Mouse (Mus musculus) lung, embryonic 14.5 days (tissue): ENCODE measurements at regions not wholly inside any gene's neighbourhood (a gene's known extent, or its start where the extent isn't known, plus 50 kb on each side); places are given as distances from the start of the nearest gene placed in this dataset.

Source experiments
- ATAC-seq: fragments of 200-750 bp; cut with Nextera tagmentation; 2 replicates; pipeline ENCODE4 v1.8.0; 2017; ENCODE audit warnings: mild to moderate bottlenecking, moderate TSS enrichment, moderate library complexity; ENCODE audit not compliant: insufficient read depth
- DNase-seq: peaks from one replicate; pipeline ENCODE4 v3.0.0-alpha.2; 2015
- H3K27ac ChIP-seq: fragments of 300-500 bp; sonication (generic); 2 replicates; pipeline ENCODE4 v1.5.1; 2014; ENCODE audit warnings: low read depth, mild to moderate bottlenecking, moderate library complexity
- H3K27me3 ChIP-seq: fragments of 300-500 bp; sonication (generic); 2 replicates; pipeline ENCODE4 v1.6.1; 2014; ENCODE audit warnings: low read length, control low read depth; ENCODE audit not compliant: insufficient read depth
- H3K36me3 ChIP-seq: fragments of 300-500 bp; sonication (generic); 2 replicates; pipeline ENCODE4 v1.6.1; 2014; ENCODE audit warnings: control low read depth; ENCODE audit not compliant: insufficient read depth
- H3K4me1 ChIP-seq: fragments of 300-500 bp; sonication (generic); 2 replicates; pipeline ENCODE4 v1.6.1; 2014; ENCODE audit warnings: antibody characterized with exemption, control low read depth; ENCODE audit not compliant: insufficient read depth
- H3K4me2 ChIP-seq: fragments of 300-500 bp; sonication (generic); 2 replicates; pipeline ENCODE4 v1.6.1; 2014; ENCODE audit warnings: mild to moderate bottlenecking
- H3K4me3 ChIP-seq: fragments of 300-500 bp; sonication (generic); 2 replicates; pipeline ENCODE4 v1.5.1; 2014; ENCODE audit warnings: low read depth, low read length
- H3K9ac ChIP-seq: fragments of 300-500 bp; sonication (generic); 2 replicates; pipeline ENCODE4 v1.6.1; 2014
- H3K9me3 ChIP-seq: fragments of 300-500 bp; sonication (generic); 2 replicates; pipeline ENCODE4 v1.6.1; 2016; ENCODE audit warnings: low read depth, low read length, control low read depth
- CTCF ChIP-seq: IDR thresholded peaks from 2 replicates; pipeline ENCODE4 v1.5.1; 2016; ENCODE audit warnings: antibody characterized with exemption, low read depth
- WGBS: fragments of 180-500 bp; shearing (Covaris S2); extraction: QIAGEN DNeasy Blood & Tissue Kit; methylation state at CpG from one replicate; pipeline ENCODE4 v1.1.7; 2014; 5-methylcytosine and 5-hydroxymethylcytosine counted together

- no peak overlapping the region for H3K9ac ChIP-seq
- WGBS, result 29% methylated on average over 2 of the region's 2 CpGs
- H3K27ac ChIP-seq, result no peak overlapping the region
- no peaks in the 10 kb centered on the region for H3K36me3 ChIP-seq
- 0 out of 2 replicates have a peak overlapping the region, but pooled peaks have one; percentile 23 for H3K4me2 ChIP-seq
- peak; percentile 63; the same call in 1 of the 2 replicates for ATAC-seq
- no peak for TF ChIP-seq CTCF
- peak; percentile 13 for DNase-seq
- no peaks in the 10 kb centered on the region for H3K4me1 ChIP-seq
- H3K27me3 ChIP-seq, result no peaks in the 10 kb centered on the region
- no peaks in the 10 kb centered on the region for H3K9me3 ChIP-seq
- no peak overlapping the region for H3K4me3 ChIP-seq
Observed at GRCm38 (mm10) chr17:52084455-52084854, 251.4 kb upstream of the Satb1 start.

DNA sequence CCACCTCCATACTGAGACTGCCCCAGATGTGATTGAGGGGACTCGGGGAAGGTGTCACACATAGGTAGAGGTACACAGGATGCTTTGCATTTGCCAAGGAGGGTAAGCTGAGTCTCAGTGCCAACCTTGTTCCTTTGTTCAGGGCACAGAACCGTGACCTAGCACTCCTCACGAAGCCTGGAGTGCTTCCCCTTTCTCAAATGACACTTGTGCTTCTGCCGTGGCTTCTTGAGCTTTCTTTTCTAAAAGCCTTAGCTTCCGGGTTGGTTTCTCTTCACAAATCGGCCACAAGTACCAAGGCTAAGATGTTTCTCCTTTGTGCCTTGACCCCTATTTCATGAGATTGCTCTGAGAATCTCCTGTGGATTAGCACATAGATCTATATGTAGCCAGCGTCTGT, 246.2 kb upstream of the Satb1 start:
- ATAC-seq (no peak), DNase-seq (no peak)
- Histone ChIP-seq H3K9me3 (no peaks in the 10 kb centered on the region), H3K27ac (no peak overlapping the region), H3K27me3 (no peaks in the 10 kb centered on the region), H3K4me2 (no peak overlapping the region), H3K4me1 (no peaks in the 10 kb centered on the region), H3K9ac (no peak overlapping the region), H3K36me3 (no peaks in the 10 kb centered on the region), H3K4me3 (no peak overlapping the region)
- TF ChIP-seq CTCF, result no peak
- WGBS, result 74% methylated on average over 7 of the region's 7 CpGs

- H3K27ac ChIP-seq, result no peak overlapping the region
- H3K4me3 ChIP-seq, result no peak overlapping the region
- no peak overlapping the region for H3K9ac ChIP-seq
- DNase-seq (no peak), ATAC-seq (no peak)
- H3K36me3 ChIP-seq, result no peaks in the 10 kb centered on the region
- H3K9me3 ChIP-seq, result no peaks in the 10 kb centered on the region
- H3K4me2 ChIP-seq, result no peak overlapping the region
- 69% methylated on average over 8 of the region's 8 CpGs for WGBS
- H3K27me3 ChIP-seq, result no peaks in the 10 kb centered on the region
- no peaks in the 10 kb centered on the region for H3K4me1 ChIP-seq
- TF ChIP-seq CTCF, result no peak
Observed at GRCm38 (mm10) chr17:52078496-52078895, 245.4 kb upstream of the Satb1 start.

DNA sequence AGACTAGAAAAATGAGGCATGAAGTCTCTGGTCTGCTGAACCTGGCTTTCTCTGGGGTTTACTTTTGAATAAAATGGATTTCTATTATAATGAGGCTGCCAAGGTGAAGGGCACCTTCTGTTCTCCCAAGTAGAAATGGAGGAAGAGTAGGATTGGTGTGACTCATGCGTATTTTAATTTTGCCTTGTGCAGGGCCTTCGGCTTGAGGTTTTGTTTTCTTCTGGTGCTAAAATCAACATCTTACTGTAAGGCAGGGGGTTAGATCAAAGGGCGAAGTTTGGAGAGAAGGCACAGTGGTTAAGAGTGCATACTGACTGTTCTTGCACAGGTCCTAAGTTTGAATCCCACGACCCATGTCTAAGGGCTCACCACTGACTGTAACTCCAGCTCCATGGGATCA, 244.9 kb upstream of the Satb1 start:
- DNase-seq, result no peak
- 82% methylated on average over 4 of the region's 4 CpGs for WGBS
- TF ChIP-seq CTCF, result no peak

DNA sequence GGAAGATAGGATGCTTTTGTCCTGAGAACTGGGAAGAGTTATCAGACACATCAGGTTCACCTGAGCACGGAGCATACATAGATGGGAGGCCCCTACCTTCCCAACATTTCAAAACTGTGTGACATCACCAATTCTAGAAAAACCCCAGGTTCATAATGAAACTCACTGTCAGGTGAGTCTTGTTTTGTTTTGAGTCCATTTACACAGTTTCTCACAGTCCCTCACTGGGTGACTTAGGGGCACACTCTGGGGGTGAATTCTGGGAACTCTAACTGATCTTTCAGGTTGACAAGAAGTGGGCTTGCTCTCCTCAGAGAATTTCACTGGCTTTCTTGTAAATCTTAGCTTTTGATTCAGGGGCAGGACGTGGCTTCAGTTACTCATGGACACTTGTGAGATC, 243.7 kb upstream of the Satb1 start:
- DNase-seq, result no peak
- no peaks in the 10 kb centered on the region for H3K9me3 ChIP-seq
- no peak overlapping the region for H3K27ac ChIP-seq
- H3K9ac ChIP-seq, result no peak overlapping the region
- WGBS, result 78% methylated on average over 2 of the region's 2 CpGs
- no peak for ATAC-seq
- no peak for TF ChIP-seq CTCF
- H3K4me3 ChIP-seq, result no peak overlapping the region
- no peaks in the 10 kb centered on the region for H3K36me3 ChIP-seq
- H3K4me2 ChIP-seq, result no peak overlapping the region
- H3K4me1 ChIP-seq, result no peaks in the 10 kb centered on the region
- no peaks in the 10 kb centered on the region for H3K27me3 ChIP-seq

More for the DNA sequence above, 244.9 kb upstream of the Satb1 start:
- Histone ChIP-seq H3K9ac (no peak overlapping the region), H3K36me3 (no peaks in the 10 kb centered on the region), H3K27ac (no peak overlapping the region), H3K9me3 (no peaks in the 10 kb centered on the region), H3K27me3 (no peaks in the 10 kb centered on the region), H3K4me1 (no peaks in the 10 kb centered on the region), H3K4me2 (no peak overlapping the region), H3K4me3 (no peak overlapping the region)
- no peak for ATAC-seq

GRCm38 (mm10) chr17:52067721-52068120, 234.6 kb upstream of the Satb1 start:
- no peak overlapping the region for H3K4me3 ChIP-seq
- no peak overlapping the region for H3K4me2 ChIP-seq
- H3K36me3 ChIP-seq, result no peaks in the 10 kb centered on the region
- H3K9me3 ChIP-seq, result no peaks in the 10 kb centered on the region
- no peak overlapping the region for H3K27ac ChIP-seq
- WGBS, result 70% methylated on average over 2 of the region's 2 CpGs
- no peak overlapping the region for H3K9ac ChIP-seq
- H3K27me3 ChIP-seq, result no peaks in the 10 kb centered on the region
- ATAC-seq (no peak), DNase-seq (no peak)
- no peaks in the 10 kb centered on the region for H3K4me1 ChIP-seq
- TF ChIP-seq CTCF, result no peak

DNA sequence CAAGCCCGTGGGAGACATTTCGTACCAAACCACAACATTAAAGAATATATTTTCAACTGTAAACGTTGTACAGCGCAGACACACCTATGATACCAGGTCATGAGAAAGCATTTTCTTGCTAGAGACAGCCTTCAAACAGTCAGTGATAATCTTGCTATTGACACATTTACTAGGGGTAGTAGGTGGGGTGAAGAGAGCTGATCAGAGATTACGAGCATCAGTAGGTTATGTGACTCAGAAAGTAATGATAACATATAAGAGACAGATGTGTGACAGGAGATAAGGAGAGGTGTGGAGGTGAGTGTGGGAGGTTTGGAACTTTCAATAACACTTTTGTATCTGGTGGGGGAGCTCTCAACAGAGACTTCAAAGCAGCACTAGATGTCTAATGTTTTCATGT, 231.5 kb upstream of the Satb1 start:
- no peaks in the 10 kb centered on the region for H3K9me3 ChIP-seq
- no peak overlapping the region for H3K4me2 ChIP-seq
- no peaks in the 10 kb centered on the region for H3K36me3 ChIP-seq
- H3K27me3 ChIP-seq, result no peaks in the 10 kb centered on the region
- H3K4me3 ChIP-seq, result no peak overlapping the region
- no peak for ATAC-seq
- no peak overlapping the region for H3K9ac ChIP-seq
- no peak for TF ChIP-seq CTCF
- no peak overlapping the region for H3K27ac ChIP-seq
- H3K4me1 ChIP-seq, result no peaks in the 10 kb centered on the region
- WGBS, result 78% methylated on average over 5 of the region's 5 CpGs
- no peak for DNase-seq

- no peaks in the 10 kb centered on the region for H3K4me1 ChIP-seq
- ATAC-seq (no peak), DNase-seq (no peak)
- TF ChIP-seq CTCF, result no peak
- H3K9ac ChIP-seq, result no peak overlapping the region
- H3K4me3 ChIP-seq, result no peak overlapping the region
- no peaks in the 10 kb centered on the region for H3K9me3 ChIP-seq
- H3K27me3 ChIP-seq, result no peaks in the 10 kb centered on the region
- WGBS, result 78% methylated on average over 4 of the region's 4 CpGs
- no peaks in the 10 kb centered on the region for H3K36me3 ChIP-seq
- no peak overlapping the region for H3K27ac ChIP-seq
- no peak overlapping the region for H3K4me2 ChIP-seq
Observed at GRCm38 (mm10) chr17:52063121-52063520, 230.0 kb upstream of the Satb1 start.
